Mouse (Mus musculus) lung, postnatal 0 days (tissue): ENCODE results near the gene Plac8. TPM values are rescaled to one million over a fixed set of nuclear protein-coding genes. Genes with fewer than 3 reads are reported as not detected.
A peak's percentile ranks its signal among the peaks of the same experiment; 100 is the strongest.

ENCODE experiments used
- ATAC-seq: fragments of 200-750 bp; cut with Nextera tagmentation; 2 replicates; pipeline ENCODE4 v1.8.0; 2017; ENCODE audit warnings: moderate library complexity
- DNase-seq: peaks from one replicate; pipeline ENCODE4 v3.0.0-alpha.2; 2016; ENCODE audit warnings: low spot score
- H3K27ac ChIP-seq: fragments of 300-500 bp; sonication (generic); 2 replicates; pipeline ENCODE4 v1.5.1; 2014; ENCODE audit warnings: antibody characterized with exemption, mild to moderate bottlenecking, low read length, mixed read lengths
- H3K27me3 ChIP-seq: fragments of 300-500 bp; sonication (generic); replicated peaks from 2 replicates; pipeline ENCODE4 v1.6.1; 2014; ENCODE audit warnings: low read length, mixed read lengths; ENCODE audit not compliant: insufficient read depth
- H3K36me3 ChIP-seq: fragments of 300-500 bp; sonication (generic); 2 replicates; pipeline ENCODE4 v1.6.1; 2014; ENCODE audit warnings: low read length, mixed read lengths; ENCODE audit not compliant: insufficient read depth
- H3K4me1 ChIP-seq: fragments of 300-500 bp; sonication (generic); 2 replicates; pipeline ENCODE4 v1.6.1; 2014; ENCODE audit warnings: antibody characterized with exemption, low read depth, low read length, mixed read lengths; ENCODE audit not compliant: insufficient read depth
- H3K4me2 ChIP-seq: fragments of 300-500 bp; sonication (generic); replicated peaks from 2 replicates; pipeline ENCODE4 v1.6.1; 2014; ENCODE audit warnings: low read depth, mild to moderate bottlenecking, low read length, moderate library complexity, mixed read lengths
- H3K4me3 ChIP-seq: fragments of 300-500 bp; sonication (generic); 2 replicates; pipeline ENCODE4 v1.5.1; 2014; ENCODE audit warnings: low read depth, low read length
- H3K9ac ChIP-seq: fragments of 300-500 bp; sonication (generic); replicated peaks from 2 replicates; pipeline ENCODE4 v1.6.1; 2014; ENCODE audit warnings: low read depth, mild to moderate bottlenecking
- H3K9me3 ChIP-seq: fragments of 300-500 bp; sonication (generic); 2 replicates; pipeline ENCODE4 v1.6.1; 2016; ENCODE audit warnings: low read length, mixed read lengths
- CTCF ChIP-seq: IDR thresholded peaks from 2 replicates; pipeline ENCODE4 v1.5.1; 2016; ENCODE audit warnings: antibody characterized with exemption, mild to moderate bottlenecking
- EP300 ChIP-seq: IDR thresholded peaks from 2 replicates; pipeline ENCODE4 v1.6.1; 2016; ENCODE audit warnings: antibody characterized with exemption, mild to moderate bottlenecking, control low read depth
- WGBS: fragments of 180-500 bp; shearing (Covaris S2); extraction: QIAGEN DNeasy Blood & Tissue Kit; methylation state at CpG from one replicate; pipeline ENCODE4 v1.1.7; 2014; 5-methylcytosine and 5-hydroxymethylcytosine counted together
- polyA plus RNA-seq: library from polyadenylated mRNA; unstranded; fragments of >200 nt; fragmentation: Nextera tagmentation; extraction: Ambion mirVana; gene quantifications from 2 replicates; pipeline ENCODE4 v1.2.1, GENCODE M21; 2015

Plac8 gene
- polyA plus RNA-seq: 51.2 and 59.3 TPM in 2 replicates

DNA sequence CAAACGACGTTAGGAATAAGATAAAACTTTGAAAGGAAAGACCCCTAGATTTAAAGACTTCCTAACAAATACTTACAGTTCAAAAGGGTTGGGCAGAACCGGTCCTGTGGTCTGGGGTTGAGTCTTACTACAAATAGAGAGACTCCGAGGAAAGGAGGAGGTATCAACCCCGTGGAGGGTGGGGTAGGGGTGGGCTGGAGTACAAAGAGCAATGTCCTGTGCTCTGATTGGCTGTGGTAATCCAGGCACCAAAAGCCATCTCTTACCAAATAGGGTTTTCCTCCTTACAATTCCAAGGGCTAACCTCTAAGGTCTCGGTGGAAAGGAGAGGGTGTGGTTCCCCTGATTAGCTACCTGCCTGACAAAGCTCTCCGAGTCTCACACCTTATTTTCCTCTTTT is at the start of gene Plac8:
Gene Plac8, minus strand, starts transcription at position 177 of the 400 bp plus-strand sequence.
- Histone ChIP-seq H3K9me3 (no peaks in the 10 kb centered on the region), H3K4me3 (peak within 1 kb of the TSS; percentile 15; the same call in 1 of the 2 replicates), H3K4me1 (no peaks in the 10 kb centered on the region), H3K4me2 (peak within 1 kb of the TSS; percentile 11; the same call in 1 of the 2 replicates), H3K27me3 (no peaks in the 10 kb centered on the region), H3K27ac (no peak within 1 kb of the TSS), H3K36me3 (no peaks in the 10 kb centered on the region), H3K9ac (no peak within 1 kb of the TSS)
- ATAC-seq (peak; percentile 47; the same call in 1 of the 2 replicates), DNase-seq (peak; percentile 28)
- WGBS: 22% methylated on average over 7 of the region's 7 CpGs
- TF ChIP-seq EP300 (no peak), CTCF (no peak)

DNA sequence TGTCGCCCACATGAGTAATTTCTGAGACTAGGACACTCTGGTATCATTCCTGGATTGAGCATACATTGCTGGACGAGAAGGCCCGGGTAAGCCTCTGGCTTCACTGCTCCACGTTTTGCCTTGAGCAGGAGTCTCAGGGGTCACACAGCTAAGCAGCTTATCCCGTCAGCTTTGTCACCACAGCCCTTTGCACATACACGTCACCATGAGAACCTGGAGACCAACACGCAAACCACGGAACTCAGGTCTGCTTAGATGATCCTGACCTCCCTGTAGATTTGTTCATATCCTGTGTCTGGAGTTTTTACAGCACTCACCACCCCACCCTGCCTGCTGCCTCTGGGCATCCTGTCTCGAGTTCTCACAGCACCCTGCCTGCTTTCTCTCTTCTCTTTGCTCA is 48.9 kb upstream of the Plac8 start:
- WGBS: 70% methylated on average over 9 of the region's 9 CpGs
- Histone ChIP-seq H3K27me3 (no peaks in the 10 kb centered on the region), H3K4me2 (no peak overlapping the region), H3K4me3 (no peak overlapping the region), H3K27ac (no peak overlapping the region), H3K9me3 (no peaks in the 10 kb centered on the region), H3K4me1 (no peaks in the 10 kb centered on the region; the same call in 1 of the 2 replicates), H3K9ac (no peak overlapping the region), H3K36me3 (no peaks in the 10 kb centered on the region)
- ATAC-seq: no peak
- no peak for TF ChIP-seq EP300
- no peak for TF ChIP-seq CTCF
- DNase-seq: no peak

GRCm38 (mm10) chr5:100619586-100620275 is 47.7 kb upstream of the Plac8 start:
- H3K9ac ChIP-seq: no peak overlapping the region
- no peak for DNase-seq
- no peaks in the 10 kb centered on the region for H3K9me3 ChIP-seq
- no peak overlapping the region for H3K4me2 ChIP-seq
- no peaks in the 10 kb centered on the region for H3K27me3 ChIP-seq
- H3K36me3 ChIP-seq: no peaks in the 10 kb centered on the region
- no peaks in the 10 kb centered on the region; the same call in 1 of the 2 replicates for H3K4me1 ChIP-seq
- 86% methylated on average over 15 of the region's 15 CpGs for WGBS
- H3K27ac ChIP-seq: no peak overlapping the region
- TF ChIP-seq CTCF (no peak), EP300 (no peak)
- no peak for ATAC-seq
- no peak overlapping the region for H3K4me3 ChIP-seq

GRCm38 (mm10) chr5:100613896-100614768 is 42.1 kb upstream of the Plac8 start:
- Histone ChIP-seq H3K9me3 (no peaks in the 10 kb centered on the region), H3K36me3 (no peaks in the 10 kb centered on the region), H3K9ac (no peak overlapping the region), H3K4me3 (no peak overlapping the region), H3K4me1 (no peaks in the 10 kb centered on the region; the same call in 1 of the 2 replicates), H3K4me2 (no peak overlapping the region), H3K27ac (no peak overlapping the region), H3K27me3 (no peaks in the 10 kb centered on the region)
- DNase-seq (no peak), ATAC-seq (no peak)
- TF ChIP-seq CTCF: no peak
- no peak for TF ChIP-seq EP300
- 80% methylated on average over 17 of the region's 17 CpGs for WGBS

DNA sequence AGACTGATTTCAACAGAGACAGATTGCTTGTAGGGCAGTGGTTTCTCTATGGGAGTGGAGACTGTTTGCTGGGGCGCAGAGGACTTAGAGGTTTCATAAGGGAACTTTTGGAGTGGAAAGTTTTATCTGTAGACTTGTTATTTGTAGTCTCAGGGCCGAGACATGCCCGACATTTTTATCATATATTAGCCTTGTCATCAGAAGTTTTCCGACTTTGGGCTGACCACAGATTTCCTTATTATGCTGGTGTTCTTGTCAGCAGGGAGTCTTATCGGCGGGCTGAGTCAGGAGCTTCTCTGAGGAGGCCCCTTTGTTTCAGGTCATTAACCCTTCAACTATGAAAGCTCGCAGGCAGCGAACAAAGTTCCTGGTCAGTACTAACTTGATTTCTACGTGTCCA is 35.8 kb upstream of the Plac8 start:
- Histone ChIP-seq H3K27me3 (no peaks in the 10 kb centered on the region), H3K4me2 (no peak overlapping the region), H3K9ac (no peak overlapping the region), H3K9me3 (no peaks in the 10 kb centered on the region), H3K4me1 (no peaks in the 10 kb centered on the region), H3K36me3 (no peaks in the 10 kb centered on the region), H3K27ac (0 out of 2 replicates have a peak overlapping the region, but pooled peaks have one; percentile 0), H3K4me3 (no peak overlapping the region)
- ATAC-seq (no peak), DNase-seq (no peak)
- WGBS: 84% methylated on average over 9 of the region's 9 CpGs
- TF ChIP-seq CTCF (no peak), EP300 (no peak)

DNA sequence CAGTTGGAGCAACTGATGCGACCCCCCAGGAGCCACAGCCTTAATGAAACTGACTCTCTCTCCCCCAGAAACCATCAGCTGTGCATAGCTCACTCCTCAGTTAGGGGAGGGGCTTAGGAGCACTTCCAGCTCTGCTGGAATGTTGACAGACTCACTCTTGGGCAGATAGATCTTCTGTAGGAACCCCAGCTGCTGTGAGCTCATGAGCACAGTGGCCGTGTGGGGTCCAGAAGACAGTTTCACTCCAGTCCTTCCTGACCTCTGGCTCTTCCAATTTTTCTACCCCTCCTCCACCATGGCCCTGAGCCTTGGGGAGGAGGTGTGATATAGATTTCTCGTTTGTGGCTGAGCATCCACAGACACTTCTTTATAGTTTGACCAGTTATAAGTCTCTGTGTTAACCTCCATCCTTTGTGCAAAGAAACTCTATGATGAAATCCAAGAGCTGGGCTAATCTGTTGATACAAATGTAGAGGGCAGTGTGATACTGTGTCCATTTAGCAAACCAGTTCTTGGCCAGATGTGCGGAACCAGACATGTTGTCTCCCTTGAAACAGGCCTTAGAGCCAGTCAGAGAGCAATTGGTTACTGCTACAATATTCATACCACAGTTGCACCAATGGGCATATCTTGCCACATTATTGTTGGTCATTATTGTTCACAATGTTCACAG is 35.2 kb upstream of the Plac8 start:
- Histone ChIP-seq H3K27ac (0 out of 2 replicates have a peak overlapping the region, but pooled peaks have one; percentile 0), H3K4me1 (no peaks in the 10 kb centered on the region), H3K9me3 (no peaks in the 10 kb centered on the region), H3K4me3 (no peak overlapping the region; the same call in 1 of the 2 replicates), H3K36me3 (no peaks in the 10 kb centered on the region), H3K9ac (no peak overlapping the region), H3K4me2 (no peak overlapping the region), H3K27me3 (no peaks in the 10 kb centered on the region)
- ATAC-seq (peak; percentile 87), DNase-seq (peak; percentile 80)
- TF ChIP-seq EP300 (no peak), CTCF (peak; percentile 34; the same call in 1 of the 2 replicates)
- 35% methylated on average over 4 of the region's 4 CpGs for WGBS
